Mouse (Mus musculus) ES-Bruce4 (cell line): ENCODE data around the gene Psmc6.

Source experiments
- CTCF ChIP-seq: IDR thresholded peaks from one replicate; pipeline ENCODE4 v1.8.1; 2011; ENCODE audit warnings: low read depth, low read length
- POLR2A ChIP-seq: IDR thresholded peaks from one replicate; pipeline ENCODE4 v1.8.1; 2011; ENCODE audit warnings: low read length; ENCODE audit not compliant: insufficient read depth

GRCm38 (mm10) chr14:45305852-45306251 lies 23.7 kb upstream of the Psmc6 start:
- TF ChIP-seq POLR2A (no peak), CTCF (no peak)
